Mouse (Mus musculus) embryonic facial prominence, embryonic 11.5 days (tissue): ENCODE measurements at regions not wholly inside any gene's neighbourhood (a gene's known extent, or its start where the extent isn't known, plus 50 kb on each side); places are given as distances from the start of the nearest gene placed in this dataset.

Experiments used
- ATAC-seq: fragments of 200-750 bp; cut with Nextera tagmentation; replicated peaks from 2 replicates; pipeline ENCODE4 v1.8.0; 2017; ENCODE audit warnings: low read depth; ENCODE audit not compliant: insufficient number of reproducible peaks, low FRiP score, low TSS enrichment
- DNase-seq: peaks from one replicate; pipeline ENCODE4 v3.0.0-alpha.2; 2015; ENCODE audit warnings: low spot score
- H3K27ac ChIP-seq: fragments of 300-500 bp; sonication (generic); replicated peaks from 2 replicates; pipeline ENCODE4 v1.5.1; 2014; ENCODE audit warnings: mild to moderate bottlenecking, low read depth, low read length, control low read depth
- H3K27me3 ChIP-seq: fragments of 300-500 bp; sonication (generic); 2 replicates; pipeline ENCODE4 v1.6.1; 2014; ENCODE audit warnings: mild to moderate bottlenecking, low read length, moderate library complexity, mixed read lengths; ENCODE audit not compliant: control insufficient read depth, insufficient read depth
- H3K36me3 ChIP-seq: fragments of 300-500 bp; sonication (generic); replicated peaks from 2 replicates; pipeline ENCODE4 v1.6.1; 2014; ENCODE audit warnings: low read depth, mild to moderate bottlenecking, low read length, moderate library complexity, mixed read lengths; ENCODE audit not compliant: control insufficient read depth, insufficient read depth
- H3K4me1 ChIP-seq: fragments of 300-500 bp; sonication (generic); 2 replicates; pipeline ENCODE4 v1.6.1; 2014; ENCODE audit warnings: low read length, mixed read lengths; ENCODE audit not compliant: control insufficient read depth, insufficient read depth
- H3K4me2 ChIP-seq: fragments of 300-500 bp; sonication (generic); 2 replicates; pipeline ENCODE4 v1.6.1; 2014; ENCODE audit warnings: low read depth, mild to moderate bottlenecking, control low read depth, low read length, moderate library complexity
- H3K4me3 ChIP-seq: fragments of 300-500 bp; sonication (generic); 2 replicates; pipeline ENCODE4 v1.5.1; 2014; ENCODE audit warnings: low read depth, low read length, control low read depth
- H3K9ac ChIP-seq: fragments of 300-500 bp; sonication (generic); replicated peaks from 2 replicates; pipeline ENCODE4 v1.6.1; 2014; ENCODE audit warnings: mild to moderate bottlenecking, control low read depth, low read length
- H3K9me3 ChIP-seq: fragments of 300-500 bp; sonication (generic); replicated peaks from 2 replicates; pipeline ENCODE4 v1.6.1; 2016; ENCODE audit warnings: mild to moderate bottlenecking, low read length, inconsistent platforms, mixed read lengths; ENCODE audit not compliant: control insufficient read depth
- WGBS: fragments of 180-500 bp; shearing (Covaris S2); extraction: QIAGEN DNeasy Blood & Tissue Kit; methylation state at CpG from one replicate; pipeline ENCODE4 v1.1.7; 2014; 5-methylcytosine and 5-hydroxymethylcytosine counted together

- Histone ChIP-seq H3K4me2 (no peak overlapping the region), H3K36me3 (no peaks in the 10 kb centered on the region), H3K4me3 (no peak overlapping the region), H3K4me1 (no peaks in the 10 kb centered on the region), H3K9ac (no peak overlapping the region), H3K9me3 (no peaks in the 10 kb centered on the region), H3K27ac (no peak overlapping the region), H3K27me3 (no peaks in the 10 kb centered on the region)
- WGBS: 89% methylated on average over 1 of the region's 1 CpGs
- DNase-seq (no peak), ATAC-seq (no peak)
Observed at GRCm38 (mm10) chr10:53443443-53443842, 63.7 kb upstream of the Cep85l start.

DNA sequence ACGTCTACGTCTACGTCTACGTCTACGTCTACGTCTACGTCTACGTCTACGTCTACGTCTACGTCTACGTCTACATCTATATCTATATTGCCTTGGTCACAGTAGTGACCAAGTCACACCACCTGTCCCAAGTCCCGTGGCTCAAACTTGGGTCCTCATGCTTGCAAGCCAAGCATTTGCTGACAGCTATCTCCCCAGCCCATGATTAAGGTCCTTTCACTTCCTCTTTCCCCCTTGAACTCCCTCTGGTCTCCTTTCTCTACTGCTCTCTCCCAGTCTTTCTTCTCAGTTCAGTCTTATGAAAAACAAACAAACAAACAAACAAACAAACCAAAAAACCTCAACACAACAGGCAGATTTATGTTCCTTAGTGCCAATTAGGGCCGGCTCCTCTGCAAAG is 63.2 kb upstream of the Cep85l start:
- no peak overlapping the region for H3K9ac ChIP-seq
- no peaks in the 10 kb centered on the region for H3K36me3 ChIP-seq
- no peak overlapping the region for H3K4me2 ChIP-seq
- no peak overlapping the region for H3K4me3 ChIP-seq
- no peaks in the 10 kb centered on the region for H3K27me3 ChIP-seq
- no peaks in the 10 kb centered on the region for H3K4me1 ChIP-seq
- no peak for DNase-seq
- ATAC-seq: no peak
- 98% methylated on average over 14 of the region's 14 CpGs for WGBS
- no peak overlapping the region for H3K27ac ChIP-seq
- no peaks in the 10 kb centered on the region for H3K9me3 ChIP-seq

DNA sequence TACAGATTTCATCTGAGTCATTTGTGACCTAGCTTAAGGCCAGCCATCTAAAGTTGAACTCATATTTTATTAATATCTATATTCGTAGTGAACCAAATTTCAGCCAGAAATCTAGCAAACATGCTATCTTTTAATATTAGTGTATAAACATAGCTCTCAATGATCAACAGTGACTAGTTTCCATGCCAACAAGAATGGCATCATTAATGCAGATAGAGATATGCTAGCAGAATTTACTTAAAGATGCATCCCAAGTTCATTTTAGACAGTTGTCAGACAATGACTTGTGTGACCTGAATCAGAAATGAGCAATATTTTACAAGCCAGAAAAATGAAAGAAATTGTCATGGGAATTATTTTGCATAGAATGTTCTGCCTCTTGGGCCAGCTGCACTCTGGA is 60.5 kb upstream of the Cep85l start:
- Histone ChIP-seq H3K9me3 (no peaks in the 10 kb centered on the region), H3K36me3 (no peaks in the 10 kb centered on the region), H3K4me1 (no peaks in the 10 kb centered on the region), H3K27ac (no peak overlapping the region), H3K9ac (no peak overlapping the region), H3K4me2 (no peak overlapping the region), H3K27me3 (no peaks in the 10 kb centered on the region), H3K4me3 (no peak overlapping the region)
- 88% methylated on average over 1 of the region's 1 CpGs for WGBS
- no peak for DNase-seq
- ATAC-seq: no peak

- no peaks in the 10 kb centered on the region for H3K9me3 ChIP-seq
- ATAC-seq: no peak
- H3K27me3 ChIP-seq: no peaks in the 10 kb centered on the region
- H3K27ac ChIP-seq: no peak overlapping the region
- no peaks in the 10 kb centered on the region for H3K4me1 ChIP-seq
- H3K4me3 ChIP-seq: no peak overlapping the region
- no peak overlapping the region for H3K9ac ChIP-seq
- H3K36me3 ChIP-seq: no peaks in the 10 kb centered on the region
- DNase-seq: no peak
- H3K4me2 ChIP-seq: no peak overlapping the region
- 82% methylated on average over 4 of the region's 4 CpGs for WGBS
Observed at GRCm38 (mm10) chr10:53438388-53438787, 58.6 kb upstream of the Cep85l start.

DNA sequence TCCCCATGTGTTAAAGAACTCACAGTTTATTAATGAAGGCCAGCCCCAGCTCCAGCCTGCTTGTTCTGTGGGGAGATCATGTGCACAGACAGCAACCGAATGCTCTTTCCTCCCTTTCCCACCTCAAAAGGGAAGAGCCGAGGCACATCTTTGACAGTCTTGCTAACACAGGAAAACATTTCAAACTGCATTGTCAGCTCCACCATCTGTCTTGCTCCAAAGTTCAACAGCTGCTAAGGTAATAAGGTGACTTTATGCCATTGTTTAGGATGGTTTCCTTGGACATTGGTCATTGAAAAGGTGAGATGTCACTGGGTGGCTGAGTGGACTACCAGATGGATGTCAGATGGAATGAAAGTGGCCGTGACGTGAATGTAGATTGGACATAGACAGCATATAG is 58.0 kb upstream of the Cep85l start:
- no peak overlapping the region for H3K27ac ChIP-seq
- no peaks in the 10 kb centered on the region for H3K9me3 ChIP-seq
- no peak overlapping the region for H3K9ac ChIP-seq
- H3K36me3 ChIP-seq: no peaks in the 10 kb centered on the region
- H3K4me1 ChIP-seq: no peaks in the 10 kb centered on the region
- no peaks in the 10 kb centered on the region for H3K27me3 ChIP-seq
- H3K4me3 ChIP-seq: no peak overlapping the region
- 80% methylated on average over 4 of the region's 4 CpGs for WGBS
- H3K4me2 ChIP-seq: no peak overlapping the region
- ATAC-seq (no peak), DNase-seq (no peak)

DNA sequence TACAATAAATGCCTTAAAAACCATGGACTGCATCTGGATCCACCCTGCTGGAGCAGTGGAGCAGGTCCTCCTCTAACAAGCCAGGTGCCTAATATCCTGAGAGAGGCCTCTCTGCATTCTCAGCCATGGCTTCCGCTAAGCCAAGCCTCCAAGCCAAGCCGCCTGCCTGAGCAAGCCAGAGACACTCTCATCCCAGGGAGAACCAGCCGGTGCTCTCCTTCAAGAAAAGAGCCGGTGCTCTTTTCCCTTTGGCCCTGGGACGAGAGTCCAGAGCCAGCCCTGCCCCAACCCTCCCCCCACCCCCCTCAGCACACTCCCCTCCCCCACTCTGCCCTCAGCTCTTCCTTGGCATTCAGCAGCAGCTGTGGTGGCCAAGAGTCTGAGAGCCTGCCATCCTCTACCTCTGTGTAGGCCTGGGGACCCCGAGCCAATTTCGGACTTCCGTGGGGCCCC is 56.3 kb upstream of the Cep85l start:
- 71% methylated on average over 8 of the region's 8 CpGs for WGBS
- Histone ChIP-seq H3K27me3 (no peaks in the 10 kb centered on the region), H3K4me2 (no peak overlapping the region), H3K9me3 (no peaks in the 10 kb centered on the region), H3K9ac (no peak overlapping the region), H3K4me1 (no peaks in the 10 kb centered on the region), H3K27ac (no peak overlapping the region), H3K36me3 (no peaks in the 10 kb centered on the region), H3K4me3 (no peak overlapping the region)
- ATAC-seq: no peak
- DNase-seq: no peak

DNA sequence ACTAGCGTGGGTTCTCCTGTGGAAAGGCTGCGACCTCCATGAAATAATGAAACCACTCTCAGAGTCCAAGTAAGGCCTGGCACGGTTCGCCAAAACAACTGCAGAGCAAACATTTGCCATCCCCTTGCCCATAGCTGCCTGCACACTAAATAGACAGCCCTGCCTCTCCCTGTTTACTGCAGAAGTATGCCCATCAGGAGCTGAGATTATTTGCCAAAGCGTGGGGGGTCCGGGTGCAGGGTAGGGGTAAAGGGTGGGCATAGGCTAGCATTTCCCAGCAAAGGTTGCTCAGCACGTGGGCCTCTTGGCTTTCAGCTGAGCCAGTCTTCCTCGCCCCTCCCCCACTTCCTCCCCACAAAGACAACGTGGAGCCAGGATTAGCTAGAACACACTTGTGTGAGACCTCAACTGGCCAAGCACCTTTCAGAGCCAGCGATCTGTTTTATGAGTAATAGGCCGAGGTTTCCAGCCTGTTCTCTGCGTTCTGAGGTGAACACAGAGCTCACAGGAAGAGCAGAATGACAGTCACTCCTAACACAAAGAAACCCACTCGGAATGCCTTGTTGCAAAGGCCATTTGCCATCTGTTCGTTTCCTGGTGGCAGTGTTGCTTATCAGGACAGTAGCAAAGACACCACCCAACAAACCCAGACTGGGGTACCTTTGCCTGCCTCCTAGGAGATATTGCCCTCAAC is 55.6 kb upstream of the Cep85l start:
- H3K4me2 ChIP-seq: no peak overlapping the region

GRCm38 (mm10) chr10:53434376-53435171 is 54.8 kb upstream of the Cep85l start:
- 79% methylated on average over 13 of the region's 13 CpGs for WGBS
- ATAC-seq: no peak
- no peak overlapping the region for H3K27ac ChIP-seq

More for the DNA sequence above, 55.6 kb upstream of the Cep85l start:
- Histone ChIP-seq H3K9me3 (no peaks in the 10 kb centered on the region), H3K36me3 (no peaks in the 10 kb centered on the region), H3K4me1 (no peaks in the 10 kb centered on the region), H3K27me3 (no peaks in the 10 kb centered on the region), H3K27ac (no peak overlapping the region), H3K9ac (no peak overlapping the region), H3K4me3 (no peak overlapping the region)
- no peak; the same call in 1 of the 2 replicates for ATAC-seq
- no peak for DNase-seq
- WGBS: 68% methylated on average over 14 of the region's 14 CpGs

More at GRCm38 (mm10) chr10:53434376-53435171, 54.8 kb upstream of the Cep85l start:
- H3K4me1 ChIP-seq: 0 out of 2 replicates have a peak, but pooled peaks cover 2% of the 10 kb centered on the region
- H3K9me3 ChIP-seq: no peaks in the 10 kb centered on the region
- H3K9ac ChIP-seq: no peak overlapping the region
- DNase-seq: no peak
- no peaks in the 10 kb centered on the region for H3K36me3 ChIP-seq
- H3K4me2 ChIP-seq: no peak overlapping the region
- H3K4me3 ChIP-seq: no peak overlapping the region
- no peaks in the 10 kb centered on the region for H3K27me3 ChIP-seq
